Mouse (Mus musculus) limb, embryonic 14.5 days (tissue): ENCODE measurements around the gene Pim3. TPM values are rescaled to one million over a fixed set of nuclear protein-coding genes. Genes with fewer than 3 reads are reported as not detected.

Experiments
- ATAC-seq: fragments of 200-750 bp; cut with Nextera tagmentation; 2 replicates; pipeline ENCODE4 v1.8.0; 2017; ENCODE audit warnings: low read depth, moderate number of reproducible peaks, moderate TSS enrichment; ENCODE audit not compliant: low FRiP score
- DNase-seq: peaks from one replicate; pipeline ENCODE4 v3.0.0-alpha.2; 2015; ENCODE audit warnings: low spot score
- H3K27ac ChIP-seq: fragments of 300-500 bp; sonication (generic); replicated peaks from 2 replicates; pipeline ENCODE4 v1.5.1; 2014; ENCODE audit warnings: low read depth, mild to moderate bottlenecking, low read length, moderate library complexity, mixed read lengths
- H3K27me3 ChIP-seq: fragments of 300-500 bp; sonication (generic); 2 replicates; pipeline ENCODE4 v1.6.1; 2014; ENCODE audit warnings: low read length, mixed read lengths; ENCODE audit not compliant: control insufficient read depth, insufficient read depth
- H3K36me3 ChIP-seq: fragments of 300-500 bp; sonication (generic); 2 replicates; pipeline ENCODE4 v1.6.1; 2014; ENCODE audit warnings: mild to moderate bottlenecking, low read length, moderate library complexity, mixed read lengths; ENCODE audit not compliant: control insufficient read depth, insufficient read depth
- H3K4me1 ChIP-seq: fragments of 300-500 bp; sonication (generic); 2 replicates; pipeline ENCODE4 v1.6.1; 2014; ENCODE audit warnings: antibody characterized with exemption, low read length, mixed read lengths; ENCODE audit not compliant: control insufficient read depth, insufficient read depth
- H3K4me2 ChIP-seq: fragments of 300-500 bp; sonication (generic); replicated peaks from 2 replicates; pipeline ENCODE4 v1.6.1; 2014; ENCODE audit warnings: low read depth, mild to moderate bottlenecking, low read length, moderate library complexity; ENCODE audit not compliant: severe bottlenecking
- H3K4me3 ChIP-seq: fragments of 300-500 bp; sonication (generic); replicated peaks from 2 replicates; pipeline ENCODE4 v1.5.1; 2014; ENCODE audit warnings: low read length
- H3K9ac ChIP-seq: fragments of 300-500 bp; sonication (generic); 2 replicates; pipeline ENCODE4 v1.6.1; 2014; ENCODE audit warnings: mild to moderate bottlenecking, low read depth, low read length, moderate library complexity; ENCODE audit not compliant: severe bottlenecking
- H3K9me3 ChIP-seq: fragments of 300-500 bp; sonication (generic); 2 replicates; pipeline ENCODE4 v1.6.1; 2016; ENCODE audit warnings: low read length; ENCODE audit not compliant: control insufficient read depth
- POLR2A ChIP-seq: fragments of 200-500 bp; IDR thresholded peaks from 2 replicates; pipeline ENCODE4 v1.8.0; 2012; ENCODE audit warnings: inconsistent platforms, mild to moderate bottlenecking, moderate library complexity, borderline replicate concordance; ENCODE audit not compliant: insufficient read depth, insufficient read length; ENCODE audit errors: extremely low read depth
- WGBS: fragments of 180-500 bp; shearing (Covaris S2); extraction: QIAGEN DNeasy Blood & Tissue Kit; methylation state at CpG from one replicate; pipeline ENCODE4 v1.1.7; 2014; 5-methylcytosine and 5-hydroxymethylcytosine counted together
- polyA plus RNA-seq, 2 experiments: library from polyadenylated mRNA; depleted of rRNA in 1 of 2; stranded (reverse) in 1 of 2; unstranded in 1 of 2; fragments of >200 nt; fragmentation: Nextera tagmentation in 1 of 2; extraction: Ambion mirVana in 1 of 2; gene quantifications; 2 replicates each; pipeline versions ENCODE4 v1.2.1 to v1.2.3; 2012 to 2014

The Pim3 gene
- polyA plus RNA-seq, 2 experiments: 15.2 to 38.1 TPM

- H3K27ac ChIP-seq: no peak overlapping the region
- ATAC-seq (no peak), DNase-seq (no peak)
- H3K9me3 ChIP-seq: no peaks in the 10 kb centered on the region
- H3K4me3 ChIP-seq: no peak overlapping the region
- no peak overlapping the region for H3K9ac ChIP-seq
- no peaks in the 10 kb centered on the region for H3K36me3 ChIP-seq
- H3K4me2 ChIP-seq: no peak overlapping the region
- H3K4me1 ChIP-seq: 0 out of 2 replicates have a peak, but pooled peaks cover 2% of the 10 kb centered on the region
- TF ChIP-seq POLR2A: no peak
- WGBS: 83% methylated on average over 6 of the region's 6 CpGs
- no peaks in the 10 kb centered on the region for H3K27me3 ChIP-seq
Observed at GRCm38 (mm10) chr15:88885376-88885775, 23.4 kb downstream of the Pim3 start.

DNA sequence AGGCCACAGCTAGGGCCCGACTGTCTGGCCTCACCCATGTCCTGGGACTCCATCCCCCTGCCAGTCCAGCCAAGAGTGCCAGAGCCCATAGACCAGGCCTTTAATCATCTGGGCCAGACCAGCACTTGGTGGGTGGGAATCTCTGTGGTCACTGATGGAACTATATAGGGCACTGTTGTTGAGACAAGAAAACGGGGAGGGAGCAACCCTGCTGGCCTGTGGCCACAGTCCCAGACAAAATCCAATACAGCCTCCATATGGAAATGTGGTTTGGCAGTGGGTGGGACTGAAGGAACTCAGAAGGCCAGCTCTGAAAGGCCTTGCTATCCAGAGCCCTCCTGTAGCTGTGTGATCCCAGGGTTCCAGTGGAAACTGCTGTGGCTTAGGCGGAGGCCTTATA, 27.0 kb downstream of the Pim3 start:
- no peak overlapping the region for H3K4me3 ChIP-seq
- no peaks in the 10 kb centered on the region for H3K27me3 ChIP-seq
- no peak overlapping the region for H3K4me2 ChIP-seq
- no peaks in the 10 kb centered on the region for H3K36me3 ChIP-seq
- ATAC-seq: peak; percentile 38; the same call in 1 of the 2 replicates
- no peaks in the 10 kb centered on the region for H3K9me3 ChIP-seq
- 71% methylated on average over 3 of the region's 3 CpGs for WGBS
- H3K4me1 ChIP-seq: 0 out of 2 replicates have a peak, but pooled peaks cover 5% of the 10 kb centered on the region
- 0 out of 2 replicates have a peak overlapping the region, but pooled peaks have one; percentile 19 for H3K27ac ChIP-seq
- no peak for TF ChIP-seq POLR2A
- no peak overlapping the region for H3K9ac ChIP-seq
- peak; percentile 51 for DNase-seq

DNA sequence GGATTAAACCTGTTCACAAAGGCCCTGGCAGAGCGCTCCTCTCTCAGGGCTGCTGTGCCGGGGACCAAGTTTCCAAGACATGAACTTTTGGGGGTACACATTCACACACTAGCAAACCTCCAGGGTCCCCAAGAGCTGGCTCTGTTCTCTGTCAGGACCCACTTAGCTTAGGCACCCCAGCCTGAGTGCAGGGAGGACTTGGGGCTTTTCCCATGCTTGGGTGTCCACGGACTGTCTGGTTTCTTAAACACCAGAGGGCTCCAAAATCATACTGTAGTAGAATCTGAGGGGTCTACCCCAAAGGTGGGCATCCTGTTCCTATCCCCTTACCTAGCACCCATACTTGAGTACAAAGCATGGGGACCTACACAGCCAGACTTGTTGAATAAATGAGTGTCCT, 28.0 kb downstream of the Pim3 start:
- Histone ChIP-seq H3K9ac (peak overlapping the region; percentile 56; the same call in 1 of the 2 replicates), H3K4me1 (0 out of 2 replicates have a peak, but pooled peaks cover 5% of the 10 kb centered on the region), H3K27me3 (no peaks in the 10 kb centered on the region), H3K9me3 (no peaks in the 10 kb centered on the region), H3K36me3 (no peaks in the 10 kb centered on the region), H3K27ac (no peak overlapping the region), H3K4me2 (peak overlapping the region; percentile 91), H3K4me3 (peak overlapping the region; percentile 46; the same call in 1 of the 2 replicates)
- 90% methylated on average over 3 of the region's 3 CpGs for WGBS
- ATAC-seq (no peak), DNase-seq (no peak)
- no peak for TF ChIP-seq POLR2A

GRCm38 (mm10) chr15:88890751-88891675, 29.0 kb downstream of the Pim3 start:
- no peak for TF ChIP-seq POLR2A
- H3K9ac ChIP-seq: peak overlapping the region; percentile 56
- peak overlapping the region; percentile 46 for H3K4me3 ChIP-seq
- no peak overlapping the region for H3K27ac ChIP-seq
- DNase-seq: peak; percentile 80
- H3K4me1 ChIP-seq: 0 out of 2 replicates have a peak, but pooled peaks cover 5% of the 10 kb centered on the region
- no peaks in the 10 kb centered on the region for H3K9me3 ChIP-seq
- peak; percentile 87 for ATAC-seq
- H3K36me3 ChIP-seq: no peaks in the 10 kb centered on the region
- peak overlapping the region; percentile 91 for H3K4me2 ChIP-seq
- H3K27me3 ChIP-seq: no peaks in the 10 kb centered on the region
- WGBS: 2% methylated on average over 31 of the region's 41 CpGs

GRCm38 (mm10) chr15:88891676-88892040, 29.7 kb downstream of the Pim3 start:
- no peak for TF ChIP-seq POLR2A
- ATAC-seq (no peak), DNase-seq (no peak)
- H3K4me3 ChIP-seq: peak overlapping the region; percentile 46
- no peaks in the 10 kb centered on the region for H3K36me3 ChIP-seq
- peak overlapping the region; percentile 91 for H3K4me2 ChIP-seq
- H3K4me1 ChIP-seq: 0 out of 2 replicates have a peak, but pooled peaks cover 5% of the 10 kb centered on the region
- H3K9me3 ChIP-seq: no peaks in the 10 kb centered on the region
- H3K9ac ChIP-seq: no peak overlapping the region
- H3K27ac ChIP-seq: no peak overlapping the region
- H3K27me3 ChIP-seq: no peaks in the 10 kb centered on the region
- 63% methylated on average over 8 of the region's 8 CpGs for WGBS
